Mouse (Mus musculus) heart, adult 2 months (tissue): ENCODE measurements around the gene Olfr1509.

Experiments
- CTCF ChIP-seq: fragments of 200-600 bp; IDR thresholded peaks from 2 replicates; pipeline ENCODE4 v1.8.1; 2022; ENCODE audit warnings: antibody characterized with exemption, mild to moderate bottlenecking, moderate library complexity
- EP300 ChIP-seq: fragments of 200-500 bp; IDR thresholded peaks from 2 replicates; pipeline ENCODE4 v1.6.1; 2011; ENCODE audit warnings: low read depth, low read length, control low read depth; ENCODE audit not compliant: insufficient read depth
- POLR2A ChIP-seq: fragments of 200-500 bp; IDR thresholded peaks from 2 replicates; pipeline ENCODE4 v1.6.1; 2011; ENCODE audit warnings: mild to moderate bottlenecking, low read depth, low read length, control low read depth; ENCODE audit not compliant: insufficient read depth

DNA sequence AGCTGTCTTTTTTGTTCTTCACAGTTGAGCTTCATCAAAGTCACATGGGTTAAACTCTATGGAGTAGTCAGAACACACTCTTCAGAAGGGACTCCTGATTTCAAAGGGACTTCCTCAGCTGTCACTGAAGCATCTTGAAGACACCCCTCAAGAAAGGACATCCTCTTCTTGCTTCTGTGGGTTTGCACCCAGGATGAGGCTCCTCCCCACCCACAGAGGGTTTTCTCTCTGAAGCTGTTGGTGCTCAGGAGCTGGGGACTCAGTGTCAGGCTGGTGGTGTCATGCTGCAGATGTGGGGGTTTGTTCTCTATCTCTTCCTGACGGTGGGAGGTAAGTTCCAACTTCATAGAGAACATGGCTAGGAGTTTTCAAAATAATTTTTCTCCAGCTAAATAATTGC is 15.1 kb upstream of the Olfr1509 start:
- TF ChIP-seq POLR2A (no peak), CTCF (no peak), EP300 (no peak)
